Mouse (Mus musculus) forebrain, embryonic 15.5 days (tissue): ENCODE measurements around the gene Opcml. TPM values are rescaled to one million over a fixed set of nuclear protein-coding genes. Genes with fewer than 3 reads are reported as not detected.
A peak's percentile ranks its signal among the peaks of the same experiment; 100 is the strongest.

Experiments used
- ATAC-seq: fragments of 200-750 bp; cut with Nextera tagmentation; replicated peaks from 2 replicates; pipeline ENCODE4 v1.8.0; 2017; ENCODE audit warnings: mild to moderate bottlenecking, moderate TSS enrichment, moderate library complexity
- H3K27ac ChIP-seq: fragments of 300-500 bp; sonication (generic); replicated peaks from 2 replicates; pipeline ENCODE4 v1.5.1; 2015; ENCODE audit warnings: mild to moderate bottlenecking, inconsistent platforms
- H3K27me3 ChIP-seq: fragments of 300-500 bp; sonication (generic); 2 replicates; pipeline ENCODE4 v1.6.1; 2015; ENCODE audit warnings: inconsistent platforms
- H3K36me3 ChIP-seq: fragments of 300-500 bp; sonication (generic); 2 replicates; pipeline ENCODE4 v1.6.1; 2015; ENCODE audit warnings: mild to moderate bottlenecking, inconsistent platforms
- H3K4me1 ChIP-seq: fragments of 300-500 bp; sonication (generic); 2 replicates; pipeline ENCODE4 v1.6.1; 2015; ENCODE audit warnings: inconsistent platforms
- H3K4me2 ChIP-seq: fragments of 300-500 bp; sonication (generic); replicated peaks from 2 replicates; pipeline ENCODE4 v1.6.1; 2015; ENCODE audit warnings: mild to moderate bottlenecking, inconsistent platforms
- H3K4me3 ChIP-seq: fragments of 300-500 bp; sonication (generic); 2 replicates; pipeline ENCODE4 v1.5.1; 2015; ENCODE audit warnings: mild to moderate bottlenecking, inconsistent platforms
- H3K9ac ChIP-seq: fragments of 300-500 bp; sonication (generic); replicated peaks from 2 replicates; pipeline ENCODE4 v1.6.1; 2015; ENCODE audit warnings: mild to moderate bottlenecking, inconsistent platforms
- H3K9me3 ChIP-seq: fragments of 300-500 bp; sonication (generic); 2 replicates; pipeline ENCODE4 v1.6.1; 2016; ENCODE audit warnings: inconsistent platforms
- WGBS: fragments of 180-500 bp; shearing (Covaris S2); methylation state at CpG from one replicate; pipeline ENCODE4 v1.1.7; 2015; ENCODE audit warnings: mixed read lengths; 5-methylcytosine and 5-hydroxymethylcytosine counted together
- polyA plus RNA-seq: library from polyadenylated mRNA; unstranded; fragments of >200 nt; fragmentation: Nextera tagmentation; extraction: Ambion mirVana; gene quantifications from 2 replicates; pipeline ENCODE4 v1.2.1, GENCODE M21; 2015

Gene Opcml
- polyA plus RNA-seq, 1 experiment from 2014 or later = 54.4 TPM

GRCm38 (mm10) chr9:28028156-28028555 is 237.6 kb downstream of the Opcml start:
- 27% methylated on average over 5 of the region's 5 CpGs for WGBS
- peaks cover 15% of the 10 kb centered on the region for H3K4me1 ChIP-seq
- H3K36me3 ChIP-seq = no peaks in the 10 kb centered on the region
- H3K9me3 ChIP-seq = no peaks in the 10 kb centered on the region
- H3K4me3 ChIP-seq = no peak overlapping the region
- no peak overlapping the region for H3K9ac ChIP-seq
- ATAC-seq = no peak
- H3K4me2 ChIP-seq = no peak overlapping the region
- no peaks in the 10 kb centered on the region for H3K27me3 ChIP-seq
- no peak overlapping the region for H3K27ac ChIP-seq

GRCm38 (mm10) chr9:28028788-28029393 is 238.3 kb downstream of the Opcml start:
- H3K27me3 ChIP-seq = no peaks in the 10 kb centered on the region
- H3K4me3 ChIP-seq = no peak overlapping the region
- no peaks in the 10 kb centered on the region for H3K36me3 ChIP-seq
- H3K27ac ChIP-seq = no peak overlapping the region
- H3K4me2 ChIP-seq = no peak overlapping the region
- H3K9ac ChIP-seq = no peak overlapping the region
- ATAC-seq = 0 out of 2 replicates have a peak, but pooled peaks have one; percentile 46
- 34% methylated on average over 7 of the region's 7 CpGs for WGBS
- H3K4me1 ChIP-seq = peaks cover 15% of the 10 kb centered on the region
- H3K9me3 ChIP-seq = no peaks in the 10 kb centered on the region

GRCm38 (mm10) chr9:28049157-28049556 is 258.6 kb downstream of the Opcml start:
- H3K9ac ChIP-seq = no peak overlapping the region
- H3K36me3 ChIP-seq = no peaks in the 10 kb centered on the region
- ATAC-seq = no peak
- no peaks in the 10 kb centered on the region for H3K27me3 ChIP-seq
- no peak overlapping the region for H3K4me2 ChIP-seq
- WGBS = 96% methylated on average over 2 of the region's 2 CpGs
- no peak overlapping the region for H3K4me3 ChIP-seq
- no peak overlapping the region for H3K27ac ChIP-seq
- H3K9me3 ChIP-seq = no peaks in the 10 kb centered on the region
- no peaks in the 10 kb centered on the region for H3K4me1 ChIP-seq

GRCm38 (mm10) chr9:28057171-28057845 is 266.7 kb downstream of the Opcml start:
- Histone ChIP-seq H3K9ac (no peak overlapping the region), H3K4me2 (no peak overlapping the region), H3K27me3 (no peaks in the 10 kb centered on the region), H3K9me3 (no peaks in the 10 kb centered on the region), H3K36me3 (no peaks in the 10 kb centered on the region), H3K4me1 (peaks cover 5% of the 10 kb centered on the region), H3K4me3 (no peak overlapping the region), H3K27ac (peak overlapping the region; percentile 17; the same call in 1 of the 2 replicates)
- 17% methylated on average over 2 of the region's 2 CpGs for WGBS
- ATAC-seq = no peak

GRCm38 (mm10) chr9:28065126-28065525 is 274.6 kb downstream of the Opcml start:
- Histone ChIP-seq H3K9ac (no peak overlapping the region), H3K27ac (no peak overlapping the region), H3K9me3 (no peaks in the 10 kb centered on the region), H3K4me2 (no peak overlapping the region), H3K4me1 (no peaks in the 10 kb centered on the region), H3K36me3 (no peaks in the 10 kb centered on the region), H3K4me3 (no peak overlapping the region), H3K27me3 (no peaks in the 10 kb centered on the region)
- ATAC-seq = no peak

GRCm38 (mm10) chr9:28080694-28081093 is 290.1 kb downstream of the Opcml start:
- ATAC-seq = no peak
- H3K9ac ChIP-seq = no peak overlapping the region
- H3K4me2 ChIP-seq = no peak overlapping the region
- peaks cover 11% of the 10 kb centered on the region for H3K4me1 ChIP-seq
- no peaks in the 10 kb centered on the region for H3K36me3 ChIP-seq
- H3K27me3 ChIP-seq = no peaks in the 10 kb centered on the region
- WGBS = 61% methylated on average over 4 of the region's 4 CpGs
- no peak overlapping the region for H3K27ac ChIP-seq
- H3K4me3 ChIP-seq = no peak overlapping the region
- H3K9me3 ChIP-seq = no peaks in the 10 kb centered on the region

GRCm38 (mm10) chr9:28083754-28084153 is 293.2 kb downstream of the Opcml start:
- peaks cover 11% of the 10 kb centered on the region for H3K4me1 ChIP-seq
- no peaks in the 10 kb centered on the region for H3K36me3 ChIP-seq
- no peak overlapping the region for H3K4me2 ChIP-seq
- 51% methylated on average over 3 of the region's 3 CpGs for WGBS
- H3K27me3 ChIP-seq = no peaks in the 10 kb centered on the region
- H3K27ac ChIP-seq = no peak overlapping the region
- H3K9ac ChIP-seq = no peak overlapping the region
- ATAC-seq = no peak
- no peak overlapping the region for H3K4me3 ChIP-seq
- no peaks in the 10 kb centered on the region for H3K9me3 ChIP-seq

GRCm38 (mm10) chr9:28084273-28084726 is 293.7 kb downstream of the Opcml start:
- Histone ChIP-seq H3K9me3 (no peaks in the 10 kb centered on the region), H3K4me3 (no peak overlapping the region), H3K27ac (no peak overlapping the region; the same call in 1 of the 2 replicates), H3K27me3 (no peaks in the 10 kb centered on the region), H3K9ac (no peak overlapping the region), H3K4me1 (peaks cover 11% of the 10 kb centered on the region), H3K4me2 (no peak overlapping the region), H3K36me3 (no peaks in the 10 kb centered on the region)
- peak; percentile 60 for ATAC-seq
- 3% methylated on average over 2 of the region's 2 CpGs for WGBS

- 41% methylated on average over 1 of the region's 1 CpGs for WGBS
- H3K36me3 ChIP-seq = no peaks in the 10 kb centered on the region
- ATAC-seq = no peak
- no peaks in the 10 kb centered on the region for H3K9me3 ChIP-seq
- no peak overlapping the region for H3K9ac ChIP-seq
- H3K4me3 ChIP-seq = no peak overlapping the region
- no peak overlapping the region for H3K4me2 ChIP-seq
- no peaks in the 10 kb centered on the region for H3K27me3 ChIP-seq
- no peak overlapping the region for H3K27ac ChIP-seq
- H3K4me1 ChIP-seq = no peaks in the 10 kb centered on the region
These were observed 300.8 kb downstream of the Opcml start for GRCm38 (mm10) chr9:28091395-28091794.

GRCm38 (mm10) chr9:28094722-28095121 is 304.1 kb downstream of the Opcml start:
- no peaks in the 10 kb centered on the region for H3K9me3 ChIP-seq
- H3K36me3 ChIP-seq = no peaks in the 10 kb centered on the region
- H3K27ac ChIP-seq = no peak overlapping the region
- H3K27me3 ChIP-seq = no peaks in the 10 kb centered on the region
- H3K9ac ChIP-seq = no peak overlapping the region
- no peaks in the 10 kb centered on the region for H3K4me1 ChIP-seq
- 90% methylated on average over 4 of the region's 4 CpGs for WGBS
- no peak for ATAC-seq
- H3K4me2 ChIP-seq = no peak overlapping the region
- no peak overlapping the region for H3K4me3 ChIP-seq

- Histone ChIP-seq H3K36me3 (no peaks in the 10 kb centered on the region), H3K9ac (no peak overlapping the region), H3K27ac (no peak overlapping the region), H3K4me2 (no peak overlapping the region), H3K4me1 (no peaks in the 10 kb centered on the region), H3K27me3 (no peaks in the 10 kb centered on the region), H3K4me3 (no peak overlapping the region), H3K9me3 (no peaks in the 10 kb centered on the region)
- no peak for ATAC-seq
- 94% methylated on average over 2 of the region's 2 CpGs for WGBS
These were observed 305.6 kb downstream of the Opcml start for GRCm38 (mm10) chr9:28096204-28096603.

- Histone ChIP-seq H3K4me1 (no peaks in the 10 kb centered on the region), H3K4me2 (no peak overlapping the region), H3K27ac (no peak overlapping the region), H3K27me3 (no peaks in the 10 kb centered on the region), H3K9me3 (no peaks in the 10 kb centered on the region), H3K4me3 (no peak overlapping the region), H3K9ac (no peak overlapping the region), H3K36me3 (no peaks in the 10 kb centered on the region)
- no peak for ATAC-seq
These were observed 311.4 kb downstream of the Opcml start for GRCm38 (mm10) chr9:28101981-28102380.

GRCm38 (mm10) chr9:28121858-28122257 is 331.3 kb downstream of the Opcml start:
- H3K27ac ChIP-seq = no peak overlapping the region
- H3K36me3 ChIP-seq = no peaks in the 10 kb centered on the region
- H3K9me3 ChIP-seq = no peaks in the 10 kb centered on the region
- no peak overlapping the region for H3K4me3 ChIP-seq
- WGBS = 85% methylated on average over 2 of the region's 2 CpGs
- H3K27me3 ChIP-seq = no peaks in the 10 kb centered on the region
- no peak for ATAC-seq
- H3K4me1 ChIP-seq = no peaks in the 10 kb centered on the region
- no peak overlapping the region for H3K4me2 ChIP-seq
- H3K9ac ChIP-seq = no peak overlapping the region
